Mouse (Mus musculus): ENCODE measurements around the gene Fgfr2.

- TF ChIP-seq CTCF (IDR thresholded peaks at IDR 0.05; ENCODE audit: borderline replicate concordance, extremely low read depth, insufficient read depth, insufficient read length): no peak
- no peak for TF ChIP-seq POLR2A (IDR thresholded peaks at IDR 0.05; ENCODE audit: borderline replicate concordance, extremely low read depth, insufficient read depth, insufficient read length, poor library complexity, severe bottlenecking)
Measured at GRCm38 (mm10) chr7:132585695-132586491, 537.3 kb downstream of the Fgfr2 start.

Measured in brain, embryonic 14.5 days (tissue).